Mouse (Mus musculus): Measurements from ENCODE around the gene Cntln. TPM values are rescaled to one million over a fixed set of nuclear protein-coding genes. Genes with fewer than 3 reads are reported as not detected.

The Cntln gene
- 1 to 10 TPM; 7.3 to 7.5 TPM for total RNA-seq (2021)
- long read RNA-seq, experiment 1, full-length matches to known transcripts, result 5 of 6 reads
- long read RNA-seq, experiment 1, partial matches to known transcripts, result 1 of 6 reads
- long read RNA-seq, experiment 1, other reads (novel, unspliced or antisense), result 0 of 6 reads
- long read RNA-seq, experiment 2, full-length matches to known transcripts, result 2 of 7 reads
- long read RNA-seq, experiment 2, partial matches to known transcripts, result 3 of 7 reads
- long read RNA-seq, experiment 2, other reads (novel, unspliced or antisense), result 2 of 7 reads

DNA sequence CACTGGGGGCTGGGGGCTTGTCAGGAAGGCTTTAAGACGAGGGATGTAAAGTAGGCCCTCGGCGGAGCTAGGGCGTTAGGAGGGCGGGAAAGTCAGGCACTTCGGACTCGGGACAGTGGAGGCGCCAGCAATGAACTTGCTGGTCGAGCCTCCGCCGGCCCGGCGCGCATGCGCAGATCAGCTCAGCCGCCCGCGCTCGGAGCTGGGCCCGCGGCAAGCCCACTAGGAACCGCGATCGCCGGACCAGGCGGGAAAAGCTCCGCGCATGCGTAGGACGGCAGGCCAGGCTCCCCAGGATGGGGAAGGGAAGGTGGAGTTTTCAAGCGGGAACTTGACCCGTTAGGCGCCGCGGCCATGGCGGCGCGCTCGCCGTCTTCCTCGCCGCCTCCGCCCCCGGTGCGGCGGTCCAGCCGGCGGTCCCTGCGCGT lies at the start of gene Cntln:
Cntln (plus strand) TSS at position 199 of the 428 bp plus-strand sequence.
- DNase-seq (ENCODE audit: low spot score in 2 of 2), result peak; percentile 88 to 94
- intact Hi-C loops (cut with DNase I), result no loop called here

DNA sequence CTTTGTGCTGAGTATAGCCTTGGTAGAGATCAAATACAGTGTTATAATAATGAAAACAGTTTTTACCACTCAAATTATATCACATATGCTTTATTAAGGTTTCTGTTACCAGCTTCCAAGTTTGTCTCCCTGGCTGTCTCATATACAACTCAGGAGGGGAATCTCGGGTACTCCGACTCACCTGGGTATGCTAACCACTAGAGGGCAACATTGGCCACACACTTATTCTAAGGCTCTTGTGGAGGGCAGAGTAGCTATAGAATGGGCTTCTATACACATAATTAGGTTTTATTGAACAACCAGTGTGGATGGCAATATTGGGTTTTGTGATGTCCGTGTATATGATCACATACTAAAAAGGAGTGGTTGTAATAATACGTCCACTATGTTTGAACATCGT lies 47.1 kb upstream of the Cntln start:
- intact Hi-C loops (cut with DNase I), result no loop called here
- DNase-seq (ENCODE audit: low spot score in 2 of 2), result peak in 1 of 2 experiments; percentile 20

DNA sequence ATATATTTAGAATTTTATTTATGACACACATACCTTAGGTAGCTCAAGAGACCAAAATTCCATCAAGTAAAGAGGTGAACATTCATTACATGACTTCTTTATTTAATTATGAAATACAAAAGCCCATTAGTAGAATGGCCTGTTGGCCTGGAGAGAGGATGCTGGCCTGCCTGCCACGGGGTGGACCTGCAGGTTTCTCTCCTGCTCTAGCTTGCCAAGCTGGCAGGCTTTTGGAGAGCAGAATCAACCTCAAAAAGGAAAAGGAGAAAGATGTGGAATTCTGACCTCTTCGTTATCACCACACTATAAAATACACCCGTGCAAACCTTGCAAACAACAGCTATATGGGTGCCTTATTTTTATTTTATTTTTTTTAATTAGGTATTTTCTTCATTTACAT lies 45.6 kb upstream of the Cntln start:
- intact Hi-C loops (cut with DNase I), result no loop called here

DNA sequence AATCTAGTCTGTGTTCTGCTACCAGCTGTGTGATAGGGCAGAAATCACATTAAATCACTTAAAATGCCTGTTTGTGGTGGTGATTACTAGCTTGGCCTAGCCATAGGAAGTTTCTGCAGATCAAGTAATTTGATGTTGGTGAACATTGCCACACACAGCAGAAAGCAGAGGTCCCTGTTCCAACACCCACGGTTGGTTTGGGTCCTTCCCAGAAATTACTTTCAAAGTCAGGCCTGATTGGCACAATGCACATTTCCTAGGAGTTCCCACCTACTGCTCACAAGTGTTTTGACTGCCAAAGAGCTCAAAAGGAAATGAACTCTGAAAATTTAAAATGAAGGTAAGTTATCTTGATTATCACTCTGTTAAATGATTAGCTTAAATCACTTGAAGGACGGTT lies 44.6 kb upstream of the Cntln start:
- no peak for DNase-seq (ENCODE audit: low spot score in 2 of 2)
- intact Hi-C loops (cut with DNase I), result no loop called here

More for the DNA sequence above, 45.6 kb upstream of the Cntln start:
- no peak for DNase-seq (ENCODE audit: low spot score in 2 of 2)

DNA sequence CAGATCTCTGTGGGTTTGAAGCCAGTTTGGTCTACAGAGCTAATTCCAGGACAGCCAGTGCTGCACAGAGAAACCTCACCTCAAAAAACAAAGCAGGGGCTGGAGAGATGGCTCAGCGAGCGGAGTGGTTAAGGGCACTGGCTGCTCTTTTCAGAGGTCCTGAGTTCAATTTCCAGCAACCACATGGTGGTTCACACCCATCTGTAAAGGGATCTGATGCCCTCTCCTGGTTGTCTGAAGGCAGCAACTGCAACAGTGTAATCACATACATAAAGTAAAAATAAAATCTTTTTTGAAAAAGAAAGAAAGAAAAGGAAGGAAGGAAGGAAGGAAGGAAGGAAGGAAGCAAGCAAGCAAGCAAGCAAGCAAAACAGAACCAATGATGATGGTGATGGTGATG lies 26.5 kb upstream of the Cntln start:
- no peak for DNase-seq (ENCODE audit: low spot score in 2 of 2)
- intact Hi-C loops (cut with DNase I), result no loop called here

DNA sequence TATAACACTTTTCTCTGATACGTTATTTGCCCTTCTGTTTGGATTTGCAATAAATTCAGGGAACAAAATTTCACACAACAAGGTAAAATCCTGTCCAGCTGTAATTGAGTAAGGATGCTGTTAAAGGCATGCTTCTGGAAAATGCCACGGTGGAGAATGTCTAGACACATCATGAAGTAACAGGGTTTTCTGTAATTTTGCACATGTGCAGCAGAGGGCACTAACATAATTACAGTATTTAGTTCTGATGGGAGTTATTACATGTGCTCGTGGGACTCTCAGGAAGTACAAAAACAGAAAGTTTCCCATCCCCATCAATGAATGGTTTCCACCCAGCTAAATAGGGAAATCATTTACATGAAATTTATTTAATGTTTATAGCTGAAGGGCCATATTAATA lies 7.8 kb upstream of the Cntln start:
- DNase-seq (ENCODE audit: low spot score in 2 of 2), result peak; percentile 61 to 69
- intact Hi-C loops (cut with DNase I), result loop anchor here (2.0 kb wide), 1 partner anchor 220 kb away; no protein-coding TSS in a partner anchor

DNA sequence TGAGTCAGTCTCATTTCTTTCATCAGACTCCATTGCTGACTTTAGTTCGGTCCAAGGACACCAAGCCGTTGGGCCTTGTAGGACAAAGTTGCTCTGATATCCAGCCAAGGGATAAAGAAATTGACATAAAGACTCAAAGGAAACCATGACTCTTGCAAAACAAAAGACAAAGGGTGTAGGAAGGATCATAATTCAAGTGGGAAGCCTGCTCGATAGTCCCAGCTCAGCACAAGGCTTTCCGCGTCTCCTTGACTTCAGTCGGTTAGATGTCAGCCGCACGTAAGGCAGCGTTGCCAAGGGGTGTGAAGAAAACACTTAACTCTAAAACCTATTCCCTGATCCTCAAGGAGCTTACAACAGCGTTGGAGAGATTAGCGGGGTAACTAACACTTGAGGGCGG lies 463 bp upstream of the Cntln start:
- intact Hi-C loops (cut with DNase I), result no loop called here
- no peak for DNase-seq (ENCODE audit: low spot score in 2 of 2)

DNA sequence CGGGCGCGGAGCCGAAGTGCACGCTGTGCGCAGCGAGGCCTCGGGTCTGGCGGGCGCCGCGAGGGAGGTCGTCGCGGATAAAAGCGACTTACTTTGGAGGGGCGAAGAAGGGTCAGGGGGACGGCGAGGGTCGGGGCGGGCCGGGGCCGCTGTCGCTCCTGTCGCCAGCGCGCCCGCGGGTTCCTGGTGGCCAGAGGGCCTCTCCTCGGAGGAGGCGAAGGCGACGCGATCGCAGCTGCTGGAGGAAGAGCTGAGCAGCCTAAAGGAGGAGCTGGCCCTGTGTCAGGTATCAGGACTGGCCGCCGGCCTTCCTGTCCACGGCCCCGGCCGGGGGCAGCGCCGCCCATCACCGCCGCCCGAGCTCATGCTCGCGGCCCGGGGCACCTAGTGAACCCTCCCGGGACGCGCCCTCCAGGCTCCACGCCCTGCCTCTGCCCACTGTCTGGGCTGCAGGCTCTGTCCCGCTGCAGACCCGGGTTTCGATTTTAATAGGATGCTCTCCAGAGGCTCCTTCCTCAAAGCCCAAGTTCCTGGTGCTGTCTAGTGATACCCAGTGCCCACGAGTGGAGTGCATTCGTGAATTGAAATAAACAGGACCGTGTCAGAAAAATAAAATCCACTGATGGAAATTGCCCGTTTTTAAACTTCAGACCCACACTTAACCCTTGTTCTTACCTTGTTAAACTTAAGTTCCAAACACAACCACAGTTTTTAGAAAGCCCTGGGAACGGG lies 596 bp downstream of the Cntln start:
- peak; percentile 14 to 27 for DNase-seq (ENCODE audit: low spot score in 2 of 2)
- intact Hi-C loops (cut with DNase I), result no loop called here

DNA sequence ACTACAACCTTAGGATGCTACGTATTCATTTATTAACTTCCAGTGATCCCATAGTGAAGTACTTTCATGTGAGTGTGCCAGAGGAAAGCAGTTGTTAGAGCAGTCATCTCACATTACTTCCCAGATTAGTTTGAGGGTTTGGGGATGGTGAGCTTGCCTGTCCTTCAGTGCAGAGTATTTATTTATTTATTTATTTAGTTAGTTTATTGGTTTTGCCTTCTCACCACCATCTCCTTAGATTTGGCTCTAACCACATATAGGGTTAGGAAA lies 1.1 kb downstream of the Cntln start:
- no peak for DNase-seq (ENCODE audit: low spot score in 2 of 2)
- intact Hi-C loops (cut with DNase I), result no loop called here

DNA sequence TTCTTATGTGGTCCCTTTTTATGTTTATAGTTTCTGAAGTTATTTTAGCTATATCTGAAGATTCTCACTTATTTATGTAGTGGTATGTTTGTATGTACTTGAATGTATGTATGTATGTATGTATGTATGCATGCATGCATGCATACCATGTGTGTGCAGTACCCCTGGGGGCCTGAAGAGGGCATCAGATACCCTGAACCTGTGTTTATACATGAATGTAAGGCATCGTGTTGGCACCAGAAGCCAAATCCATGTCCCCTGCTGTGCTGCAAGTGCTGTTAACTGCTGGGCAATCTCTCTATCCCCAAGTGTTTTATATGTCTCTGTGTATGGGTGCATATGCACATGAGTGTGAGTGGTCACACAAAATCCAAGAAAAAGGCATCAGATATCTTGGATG lies 34.3 kb downstream of the Cntln start:
- DNase-seq (ENCODE audit: low spot score in 2 of 2), result no peak
- intact Hi-C loops (cut with DNase I), result no loop called here

DNA sequence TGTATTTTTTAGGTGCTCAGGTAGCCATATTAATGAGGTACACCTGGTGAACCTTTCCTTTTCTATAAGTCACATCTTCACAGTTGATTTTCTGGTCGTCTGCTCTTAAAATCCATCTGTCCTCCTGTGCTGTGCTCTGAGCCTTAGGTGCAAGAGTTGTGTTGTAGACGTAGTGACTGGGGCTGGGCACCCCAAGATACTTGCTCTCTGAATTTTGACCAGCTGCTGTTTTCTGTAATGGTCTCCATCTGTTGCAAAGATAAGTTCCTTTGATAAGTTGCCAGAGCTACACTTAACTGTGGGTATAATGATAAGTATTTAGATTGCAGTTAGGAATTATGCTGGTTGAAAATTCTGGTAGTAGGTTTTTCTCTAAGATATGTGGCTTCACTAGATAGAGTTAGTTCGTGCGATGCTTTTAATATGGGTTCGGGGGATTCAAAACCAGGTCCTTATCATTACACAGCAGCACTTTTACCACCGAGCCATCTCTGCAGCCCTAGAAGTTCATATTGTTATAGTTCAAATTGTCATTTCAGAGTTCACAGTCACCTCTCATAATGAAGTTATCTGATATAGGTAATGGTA lies 50.3 kb downstream of the Cntln start:
- no peak for DNase-seq (ENCODE audit: low spot score in 2 of 2)
- intact Hi-C loops (cut with DNase I), result no loop called here

DNA sequence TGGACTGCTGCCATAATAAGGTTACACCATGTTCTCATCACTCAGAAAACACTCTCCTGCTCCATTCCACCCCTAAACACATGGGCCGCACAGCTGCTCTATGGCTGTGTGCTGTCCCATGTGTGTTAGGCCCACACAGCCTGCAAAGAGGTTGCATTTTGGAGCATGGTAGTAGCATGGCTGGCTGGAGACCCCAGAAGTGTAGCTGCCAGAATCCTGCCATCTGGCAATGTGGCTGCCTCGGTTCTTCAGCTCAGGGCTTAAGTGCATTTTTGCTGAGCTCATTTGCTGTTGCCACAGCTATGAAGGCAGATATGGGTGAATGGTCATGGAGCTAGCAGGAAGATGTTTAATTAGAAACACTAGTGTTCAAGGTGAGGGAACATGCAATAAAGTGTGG lies 58.0 kb downstream of the Cntln start:
- intact Hi-C loops (cut with DNase I), result no loop called here
- DNase-seq (ENCODE audit: low spot score in 2 of 2), result no peak

DNA sequence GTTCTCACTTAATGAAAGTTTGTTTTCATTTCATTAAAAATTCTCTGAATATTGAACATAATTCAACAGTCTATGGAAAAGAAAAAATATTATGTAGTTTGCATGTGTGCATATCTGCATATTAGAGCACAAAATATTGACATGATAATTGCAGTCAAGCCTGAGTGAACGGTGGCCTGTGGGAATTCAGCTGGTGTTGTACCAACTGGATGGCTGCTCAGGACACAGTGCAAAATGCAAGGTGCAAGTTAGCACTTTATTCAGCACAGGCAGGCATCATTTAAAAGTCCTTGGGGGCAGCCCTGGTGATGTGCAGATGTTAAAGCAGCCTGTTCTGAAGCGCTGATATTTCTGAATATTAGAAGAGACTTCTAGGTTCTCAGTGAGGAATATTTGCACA lies 58.5 kb downstream of the Cntln start:
- no peak for DNase-seq (ENCODE audit: low spot score in 2 of 2)
- intact Hi-C loops (cut with DNase I), result no loop called here

DNA sequence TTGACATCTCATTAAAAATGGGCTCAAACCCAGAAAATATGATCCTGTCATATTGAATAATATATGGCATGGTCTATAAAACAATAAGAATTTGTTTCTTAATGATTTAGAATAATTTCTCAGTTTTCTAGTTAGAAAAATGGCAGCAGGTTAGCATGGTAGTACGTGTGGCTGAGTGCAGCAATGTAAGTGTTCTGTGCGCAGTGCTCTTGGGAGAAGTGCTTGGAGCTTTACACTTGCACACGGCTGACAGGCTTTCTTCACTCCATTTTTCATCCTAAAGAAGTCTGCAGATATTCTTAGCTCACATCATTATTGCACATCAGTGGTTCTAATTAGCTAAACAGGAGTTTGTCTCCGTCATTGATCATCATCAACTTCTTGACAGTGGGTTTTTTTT lies 60.0 kb downstream of the Cntln start:
- intact Hi-C loops (cut with DNase I), result no loop called here
- DNase-seq (ENCODE audit: low spot score in 2 of 2), result no peak

DNA sequence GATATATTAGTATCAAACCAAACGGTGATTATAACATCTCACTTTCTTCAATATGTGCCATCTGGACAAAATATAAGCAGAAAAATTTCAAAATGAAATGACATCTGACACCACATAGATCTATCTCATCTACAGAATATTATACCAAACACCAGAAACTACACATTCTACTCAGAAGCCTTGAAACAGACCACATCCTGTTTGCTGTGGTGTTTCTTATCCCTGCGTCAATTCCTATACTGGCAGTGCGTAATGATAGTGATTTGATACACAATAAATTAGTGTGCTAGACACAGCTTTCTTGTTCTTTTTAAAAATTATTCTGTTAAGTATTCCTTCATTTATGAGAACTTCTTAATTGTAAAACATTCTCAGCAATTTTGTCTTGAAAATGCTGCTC lies 62.3 kb downstream of the Cntln start:
- no peak for DNase-seq (ENCODE audit: low spot score in 2 of 2)
- intact Hi-C loops (cut with DNase I), result no loop called here

DNA sequence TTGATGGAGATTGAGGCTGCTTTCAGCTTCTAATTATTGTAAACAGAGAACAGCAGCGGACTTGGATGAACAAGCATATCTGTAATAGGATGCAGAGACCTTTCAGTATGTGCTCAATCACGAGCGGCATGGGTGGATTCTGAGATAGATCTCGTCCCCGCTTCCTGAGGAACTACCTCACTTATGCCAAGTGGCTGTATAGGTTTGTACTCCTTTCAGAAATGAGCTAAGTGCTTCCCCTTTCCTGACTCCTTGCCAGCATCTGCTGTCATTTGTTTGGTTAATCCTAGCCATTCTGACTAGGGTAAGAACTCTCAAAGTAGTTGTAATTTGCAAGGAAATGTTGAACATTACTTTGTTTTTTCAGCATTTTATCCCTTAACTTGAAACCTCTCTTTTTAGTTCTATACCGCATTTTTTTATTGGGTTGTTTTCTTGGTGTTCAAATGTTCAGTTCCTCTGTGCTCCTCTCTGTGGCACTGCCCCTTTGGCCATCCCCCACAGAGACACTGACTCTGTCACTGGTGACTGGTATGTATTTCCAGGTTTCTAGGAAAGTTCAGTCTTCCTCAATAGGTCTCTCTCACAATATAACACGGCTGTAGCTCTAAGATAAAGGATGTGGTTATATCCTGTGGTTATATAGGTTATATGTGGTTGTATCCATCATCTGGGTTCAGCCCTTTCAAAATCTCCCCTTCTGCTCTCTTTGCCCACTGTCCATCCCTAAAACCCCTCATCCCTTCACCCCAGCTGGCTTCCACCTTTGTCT lies 93.0 kb downstream of the Cntln start:
- no peak for DNase-seq (ENCODE audit: low spot score in 2 of 2)
- intact Hi-C loops (cut with DNase I), result no loop called here

DNA sequence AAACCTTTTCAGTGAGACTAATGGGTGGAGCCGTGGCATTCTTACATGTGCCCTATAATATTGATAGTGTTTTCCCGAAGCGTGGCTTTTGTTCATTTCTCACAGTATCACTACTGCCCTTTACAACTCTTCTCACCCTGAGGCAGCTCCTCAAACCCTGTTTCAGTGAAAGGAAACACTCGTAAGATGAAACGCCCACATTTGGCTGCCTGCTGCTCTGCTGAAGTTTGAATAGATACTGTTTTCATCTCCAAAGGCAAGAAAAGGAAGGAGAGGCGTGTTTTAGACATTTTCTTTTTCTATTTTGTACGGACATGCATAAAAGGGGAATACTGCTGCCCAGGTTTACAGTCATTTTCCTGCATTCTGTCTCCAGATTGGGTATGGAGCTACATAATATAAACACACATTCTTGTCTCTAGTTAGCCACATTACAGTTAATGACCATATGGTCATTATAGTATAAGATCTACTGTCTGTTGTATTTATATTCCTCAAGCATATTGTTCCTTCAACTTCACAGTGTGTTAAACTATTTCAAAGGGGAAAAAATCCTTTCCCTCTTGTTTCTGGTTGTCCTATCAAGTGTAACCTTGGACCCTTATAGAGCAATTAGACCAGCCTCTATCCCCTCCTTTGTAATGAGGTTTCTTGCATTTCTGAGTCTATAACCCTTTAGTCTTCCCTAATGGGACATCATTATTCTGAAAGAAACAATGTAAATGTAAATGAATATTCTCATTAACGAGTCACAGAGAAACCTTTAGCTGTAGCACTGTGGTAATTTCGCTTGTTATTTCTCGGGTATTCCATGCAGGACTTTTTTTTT lies 111.6 kb downstream of the Cntln start:
- DNase-seq (ENCODE audit: low spot score in 2 of 2), result peak; percentile 8 to 28
- intact Hi-C loops (cut with DNase I), result no loop called here

DNA sequence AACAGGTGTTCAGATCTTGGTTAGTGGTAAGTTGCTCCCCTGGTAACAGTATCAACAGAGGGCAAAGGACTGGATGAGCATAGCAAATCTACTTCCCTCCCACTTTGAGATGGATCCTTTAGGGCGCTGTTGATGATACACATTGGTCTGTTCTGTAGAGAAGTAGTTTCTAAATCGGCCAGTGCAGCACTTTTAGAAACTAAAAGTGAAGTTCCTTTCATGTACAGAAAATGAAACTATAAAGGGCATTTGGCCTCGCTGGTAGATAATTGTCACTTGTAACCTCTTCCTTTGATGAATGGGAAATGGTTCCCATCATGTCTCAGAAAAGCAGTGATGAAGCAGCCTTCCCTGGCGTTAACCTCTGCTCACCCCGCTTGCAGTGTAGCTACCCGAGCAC lies 121.5 kb downstream of the Cntln start:
- DNase-seq (ENCODE audit: low spot score in 2 of 2), result no peak
- intact Hi-C loops (cut with DNase I), result no loop called here

DNA sequence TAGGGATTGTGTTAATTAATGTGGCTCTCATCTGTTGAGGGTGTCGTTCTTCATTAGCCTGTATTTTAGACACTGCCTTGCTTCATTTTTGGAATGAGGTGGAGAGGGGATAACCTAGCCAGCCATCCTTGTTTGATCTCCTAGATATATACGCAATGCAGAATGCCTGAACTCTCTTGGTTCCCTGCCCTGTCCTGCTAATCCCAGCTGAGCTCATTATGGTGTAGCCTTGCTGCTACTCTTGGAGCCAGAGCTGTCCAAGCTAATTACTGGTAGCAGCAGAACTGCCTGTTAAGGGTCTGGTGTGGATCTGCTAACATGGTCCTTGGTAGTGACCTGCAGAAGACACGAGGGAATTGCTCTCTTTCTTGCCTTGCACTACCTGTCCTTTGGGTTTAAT lies 122.7 kb downstream of the Cntln start:
- intact Hi-C loops (cut with DNase I), result no loop called here
- no peak for DNase-seq (ENCODE audit: low spot score in 2 of 2)

DNA sequence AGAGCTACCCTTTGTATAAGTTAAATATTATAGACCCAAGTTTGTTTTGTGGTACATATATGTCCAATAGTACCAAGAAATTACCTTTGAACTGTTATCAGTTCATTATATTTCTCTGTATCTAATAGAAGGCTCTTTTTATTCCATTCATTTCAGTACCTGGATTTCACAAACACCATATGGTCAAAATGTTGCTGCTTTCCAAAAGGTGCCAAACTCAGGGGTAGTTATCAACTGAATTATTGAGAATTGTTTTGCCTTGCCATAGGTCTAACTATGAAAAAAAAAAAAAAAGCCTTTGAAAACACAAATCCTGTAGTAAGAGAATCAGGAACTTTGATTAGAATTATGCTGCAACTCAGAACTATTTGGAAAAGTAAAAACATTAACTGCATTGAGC lies 126.7 kb downstream of the Cntln start:
- intact Hi-C loops (cut with DNase I), result no loop called here
- DNase-seq (ENCODE audit: low spot score in 2 of 2), result no peak

All from left cerebral cortex, postnatal 14 days (tissue).